Mouse (Mus musculus) liver, adult 2 months (tissue): Measurements from ENCODE around the gene Creb3l4.
A peak's percentile ranks its signal among the peaks of the same experiment; 100 is the strongest.

Experiments
- CTCF ChIP-seq: fragments of 200-500 bp; IDR thresholded peaks from 2 replicates; pipeline ENCODE4 v1.5.1; 2011; ENCODE audit warnings: low read depth, low read length, control low read depth
- POLR2A ChIP-seq: fragments of 200-500 bp; IDR thresholded peaks from 2 replicates; pipeline ENCODE4 v1.6.1; 2011; ENCODE audit warnings: low read length, control low read depth; ENCODE audit not compliant: insufficient read depth; ENCODE audit errors: extremely low read depth

GRCm38 (mm10) chr3:90253653-90254418 is 10.5 kb upstream of the Creb3l4 start, which contains the start of gene Crtc2:
- TF ChIP-seq POLR2A (peak; percentile 9; the same call in 1 of the 2 replicates), CTCF (no peak)
